ENCODE assay signal across 8 mouse cellular contexts in genomic region chr15:80132993-80133586, GRCm38 (mm10). TPM values are rescaled to one million over a fixed set of nuclear protein-coding genes. Genes with fewer than 3 reads are reported as not detected.
DNase-seq lines count a peak whose midpoint lies in the region; ATAC-seq and TF ChIP-seq lines count a peak whose summit lies in the region.

TSS of gene Tab1 (plus strand) at chr15:80133127.

- no peak for TF ChIP-seq RAD21 in CH12.LX (IDR thresholded peaks at IDR 0.05; ENCODE audit: low read depth, low read length)

- peak within 1 kb of the TSS; percentile 78 to 85 (median 83) for H3K4me3 ChIP-seq in CH12.LX (replicated peaks in 1 of 3; ENCODE audit: low read depth in 2 of 3, low read length in 2 of 3, poor library complexity in 1 of 3)
- peak within 1 kb of the TSS; percentile 78 for H3K4me3 ChIP-seq in forebrain, embryonic 12.5 days (replicated peaks)
- peak within 1 kb of the TSS; percentile 73 for H3K4me3 ChIP-seq in heart, postnatal 0 days (ENCODE audit: low read depth, low read length)
- peak within 1 kb of the TSS; percentile 87 for H3K4me3 ChIP-seq in liver, embryonic 16.5 days (ENCODE audit: low read depth, low read length)
- H3K4me3 ChIP-seq in neural tube, embryonic 13.5 days = peak within 1 kb of the TSS; percentile 65
- H3K4me3 ChIP-seq in testis, adult 2 months (ENCODE audit: control insufficient read depth, low read depth, low read length) = peak within 1 kb of the TSS; percentile 95

- no peak for TF ChIP-seq EP300 in CH12.LX (IDR thresholded peaks at IDR 0.05; ENCODE audit: low read length)
- TF ChIP-seq EP300 in heart, postnatal 0 days (IDR thresholded peaks at IDR 0.05; ENCODE audit: low read depth) = peak; percentile 79; the same call in 1 of the 2 replicates

- no peaks in the 10 kb centered on the region for H3K9me3 ChIP-seq in CH12.LX (replicated peaks; ENCODE audit: low read length)
- H3K9me3 ChIP-seq in forebrain, embryonic 12.5 days = no peaks in the 10 kb centered on the region
- no peaks in the 10 kb centered on the region for H3K9me3 ChIP-seq in heart, postnatal 0 days (replicated peaks; ENCODE audit: control insufficient read depth, low read length)
- H3K9me3 ChIP-seq in liver, embryonic 16.5 days (replicated peaks; ENCODE audit: control insufficient read depth, low read length) = no peaks in the 10 kb centered on the region
- no peaks in the 10 kb centered on the region for H3K9me3 ChIP-seq in neural tube, embryonic 13.5 days

- peaks cover 3 to 24% of the 10 kb centered on the region in 2 experiments for H3K36me3 ChIP-seq in CH12.LX (replicated peaks in 1 of 2; ENCODE audit: control insufficient read depth in 1 of 2, insufficient read depth in 1 of 2, low read length in 1 of 2)
- peaks cover 11% of the 10 kb centered on the region; the same call in 1 of the 2 replicates for H3K36me3 ChIP-seq in forebrain, embryonic 12.5 days (replicated peaks)
- H3K36me3 ChIP-seq in heart, postnatal 0 days (replicated peaks; ENCODE audit: control insufficient read depth, insufficient read depth, low read length) = no peaks in the 10 kb centered on the region
- H3K36me3 ChIP-seq in liver, embryonic 16.5 days (ENCODE audit: control insufficient read depth, insufficient read depth) = peaks cover 5% of the 10 kb centered on the region; the same call in 1 of the 2 replicates
- H3K36me3 ChIP-seq in neural tube, embryonic 13.5 days = peaks cover 11% of the 10 kb centered on the region; the same call in 1 of the 2 replicates
- no peaks in the 10 kb centered on the region for H3K36me3 ChIP-seq in testis, adult 2 months (ENCODE audit: control insufficient read depth, insufficient read depth, low read length)

- peak within 1 kb of the TSS; percentile 77 for H3K27ac ChIP-seq in CH12.LX (ENCODE audit: insufficient read depth, low read depth)
- H3K27ac ChIP-seq in forebrain, embryonic 12.5 days = peak within 1 kb of the TSS; percentile 98
- H3K27ac ChIP-seq in heart, postnatal 0 days (ENCODE audit: low read depth) = peak within 1 kb of the TSS; percentile 99
- H3K27ac ChIP-seq in liver, embryonic 16.5 days (ENCODE audit: low read length) = peak within 1 kb of the TSS; percentile 98
- peak within 1 kb of the TSS; percentile 99 for H3K27ac ChIP-seq in neural tube, embryonic 13.5 days (replicated peaks)
- H3K27ac ChIP-seq in testis, adult 2 months (ENCODE audit: control insufficient read depth, insufficient read depth, low read depth, low read length) = peak within 1 kb of the TSS; percentile 97

- peak in 1 of 2 experiments; percentile 73; a peak in 2 of 4 replicates for TF ChIP-seq CTCF in CH12.LX (conservative IDR thresholded peaks at IDR 0.05 in 1 of 2, IDR thresholded peaks at IDR 0.05 in 1 of 2; ENCODE audit: low read depth in 2 of 2, low read length in 2 of 2)
- TF ChIP-seq CTCF in heart, postnatal 0 days (IDR thresholded peaks at IDR 0.05; ENCODE audit: low read depth) = peak; percentile 75
- peak; percentile 81; the same call in 1 of the 2 replicates for TF ChIP-seq CTCF in testis, adult 2 months (IDR thresholded peaks at IDR 0.05; ENCODE audit: control insufficient read depth, insufficient read depth, insufficient replicate concordance, low read depth, low read length)

- ATAC-seq in forebrain, embryonic 12.5 days (ENCODE audit: low FRiP score) = peak; percentile 96
- peak; percentile 92 for ATAC-seq in heart, postnatal 0 days (ENCODE audit: insufficient read depth, low read depth)
- peak; percentile 82 for ATAC-seq in liver, embryonic 16.5 days (ENCODE audit: low read depth)
- peak; percentile 95 for ATAC-seq in neural tube, embryonic 13.5 days (ENCODE audit: low read depth)

- peak; percentile 88 for DNase-seq in CH12.LX (ENCODE audit: extremely low read depth)
- peak; percentile 78 for DNase-seq in c-Kit-positive CD71-positive TER-119-negative erythroid progenitor cells, embryonic 14.5 days (ENCODE audit: low read depth)
- DNase-seq in heart, postnatal 0 days (ENCODE audit: low spot score) = peak; percentile 95
- DNase-seq in kidney, postnatal 4 days = peak; percentile 94 to 97

- peak within 1 kb of the TSS; percentile 89 for H3K9ac ChIP-seq in CH12.LX (ENCODE audit: insufficient read depth, low read depth)
- H3K9ac ChIP-seq in forebrain, embryonic 12.5 days = peak within 1 kb of the TSS; percentile 82
- H3K9ac ChIP-seq in heart, postnatal 0 days (replicated peaks; ENCODE audit: low read depth, low read length) = peak within 1 kb of the TSS; percentile 81
- H3K9ac ChIP-seq in liver, embryonic 16.5 days (ENCODE audit: low read depth, low read length) = peak within 1 kb of the TSS; percentile 91
- H3K9ac ChIP-seq in neural tube, embryonic 13.5 days = peak within 1 kb of the TSS; percentile 82

- under 1% methylated on average over 58 of the region's 59 CpGs for WGBS in forebrain, embryonic 12.5 days
- under 1% methylated on average over 58 of the region's 59 CpGs for WGBS in heart, postnatal 0 days
- WGBS in liver, embryonic 16.5 days (ENCODE audit: insufficient replicate concordance) = under 1% methylated on average over 59 of the region's 59 CpGs
- under 1% methylated on average over 57 of the region's 59 CpGs for WGBS in neural tube, embryonic 13.5 days

- peak; percentile 83 for TF ChIP-seq POLR2A in CH12.LX (IDR thresholded peaks at IDR 0.05; ENCODE audit: low read depth, low read length)
- peak; percentile 78; the same call in 1 of the 2 replicates for TF ChIP-seq POLR2A in testis, adult 2 months (IDR thresholded peaks at IDR 0.05; ENCODE audit: control insufficient read depth, low read depth, low read length)

- peaks cover 6 to 41% of the 10 kb centered on the region in 2 experiments for H3K4me1 ChIP-seq in CH12.LX (ENCODE audit: control insufficient read depth in 1 of 2, insufficient read depth in 2 of 2)
- H3K4me1 ChIP-seq in forebrain, embryonic 12.5 days = peaks cover 24% of the 10 kb centered on the region
- H3K4me1 ChIP-seq in heart, postnatal 0 days (ENCODE audit: control insufficient read depth, insufficient read depth) = peaks cover 23% of the 10 kb centered on the region
- peaks cover 72% of the 10 kb centered on the region for H3K4me1 ChIP-seq in liver, embryonic 16.5 days (ENCODE audit: control insufficient read depth, low read depth, low read length)
- peaks cover 28% of the 10 kb centered on the region for H3K4me1 ChIP-seq in neural tube, embryonic 13.5 days (replicated peaks)
- peaks cover 20% of the 10 kb centered on the region for H3K4me1 ChIP-seq in testis, adult 2 months (ENCODE audit: control insufficient read depth, insufficient read depth, low read length)

- dilution Hi-C loops in CH12.LX (cut with MboI; ENCODE audit: extremely low pct_ligation_motif_present, extremely low pct_unique_long_range_greater_than_20kb, low sequenced_read_pairs) = no loop called here

- peaks cover 22% of the 10 kb centered on the region; the same call in 1 of the 2 replicates for H3K79me2 ChIP-seq in CH12.LX (replicated peaks; ENCODE audit: control insufficient read depth, extremely low read depth, insufficient read depth, poor library complexity, severe bottlenecking)

- H3K4me2 ChIP-seq in CH12.LX (ENCODE audit: insufficient read depth, low read depth, poor library complexity, severe bottlenecking) = peak within 1 kb of the TSS; percentile 79
- peak within 1 kb of the TSS; percentile 86 for H3K4me2 ChIP-seq in forebrain, embryonic 12.5 days
- peak within 1 kb of the TSS; percentile 70 for H3K4me2 ChIP-seq in heart, postnatal 0 days (ENCODE audit: low read depth, low read length)
- H3K4me2 ChIP-seq in liver, embryonic 16.5 days (ENCODE audit: low read depth, low read length) = peak within 1 kb of the TSS; percentile 93
- H3K4me2 ChIP-seq in neural tube, embryonic 13.5 days = peak within 1 kb of the TSS; percentile 70

- in situ Hi-C loops in CH12.LX (cut with MboI; ENCODE audit: low pct_ligation_motif_present, low pct_unique_long_range_greater_than_20kb, low sequenced_read_pairs) = no loop called here

- no peaks in the 10 kb centered on the region for H3K27me3 ChIP-seq in CH12.LX (replicated peaks)
- H3K27me3 ChIP-seq in forebrain, embryonic 12.5 days = 0 out of 2 replicates have a peak, but pooled peaks cover 6% of the 10 kb centered on the region
- H3K27me3 ChIP-seq in heart, postnatal 0 days (ENCODE audit: control insufficient read depth, insufficient read depth, low read length) = no peaks in the 10 kb centered on the region
- H3K27me3 ChIP-seq in liver, embryonic 16.5 days (ENCODE audit: control insufficient read depth, insufficient read depth, low read depth, low read length) = no peaks in the 10 kb centered on the region
- no peaks in the 10 kb centered on the region for H3K27me3 ChIP-seq in neural tube, embryonic 13.5 days
- H3K27me3 ChIP-seq in testis, adult 2 months (ENCODE audit: control insufficient read depth, insufficient read depth, low read length) = no peaks in the 10 kb centered on the region

TF ChIP-seq in CH12.LX, 34 proteins besides CTCF, POLR2A, EP300 and RAD21 (continues in another document):
- TF ChIP-seq ELF1 (IDR thresholded peaks at IDR 0.05; ENCODE audit: low read depth, low read length) = peak; percentile 55
- TF ChIP-seq MYC (IDR thresholded peaks at IDR 0.05; ENCODE audit: low read depth, low read length) = 0 out of 2 replicates have a peak, but pooled peaks have one; percentile 49
- peak; percentile 65 for TF ChIP-seq MXI1 (IDR thresholded peaks at IDR 0.05; ENCODE audit: low read depth, low read length)
- no peak for TF ChIP-seq USF1 (IDR thresholded peaks at IDR 0.05; ENCODE audit: low read depth, low read length)
- no peak for TF ChIP-seq ZNF384 (IDR thresholded peaks at IDR 0.05; ENCODE audit: low read depth, low read length)
- 0 out of 2 replicates have a peak, but pooled peaks have one; percentile 25 for TF ChIP-seq ETS1 (conservative IDR thresholded peaks at IDR 0.05; ENCODE audit: low read depth, low read length)
- no peak for TF ChIP-seq USF2 (conservative IDR thresholded peaks at IDR 0.05; ENCODE audit: low read depth, low read length)
- TF ChIP-seq TCF12 (IDR thresholded peaks at IDR 0.05; ENCODE audit: low read depth, low read length) = peak; percentile 97
- TF ChIP-seq KAT2A (IDR thresholded peaks at IDR 0.05; ENCODE audit: insufficient replicate concordance, low read length) = peak; percentile 77; the same call in 1 of the 2 replicates
- peak; percentile 64; the same call in 1 of the 2 replicates for TF ChIP-seq E2F4 (IDR thresholded peaks at IDR 0.05; ENCODE audit: insufficient replicate concordance, low read depth, low read length)

RNA-seq across cellular contexts. Expression of gene Tab1, which starts in this region (rescaled TPM):
- 15.1 and 17.7 TPM in 2 replicates for total RNA-seq in CH12.LX (2012; rRNA removed)
- 10.4 and 12.0 TPM in 2 replicates for total RNA-seq in CH12.LX (2014; rRNA removed)
- 11.4 and 11.6 TPM in 2 replicates for polyA plus RNA-seq in CH12.LX (2012; ENCODE audit: insufficient read length, low read depth)
- polyA plus RNA-seq in forebrain, embryonic 12.5 days (2016; fragmentation: Nextera tagmentation; extraction: Ambion mirVana) = 40.5 and 44.0 TPM in 2 replicates
- 37.3 and 41.2 TPM in 2 replicates for total RNA-seq in heart, postnatal 0 days (2014; rRNA removed; ENCODE audit: low replicate concordance)
- 25.0 and 29.1 TPM in 2 replicates for polyA plus RNA-seq in heart, postnatal 0 days (2015; fragmentation: Nextera tagmentation; extraction: Ambion mirVana)
- 11.3 and 12.2 TPM in 2 replicates for polyA plus RNA-seq in liver, embryonic 16.5 days (2015; fragmentation: Nextera tagmentation; extraction: Ambion mirVana)
- 35.9 and 38.9 TPM in 2 replicates for polyA plus RNA-seq in neural tube, embryonic 13.5 days (2015; fragmentation: Nextera tagmentation; extraction: Ambion mirVana)
- 4.0 and 4.7 TPM in 2 replicates for polyA plus RNA-seq in testis, adult 2 months (2012; rRNA removed)

Comparison
In these comparisons a context has a peak if more than half of its experiments do, and no peak if none do; other contexts are left out.
1. Peak in every context shown above with its lines: DNase-seq, ATAC-seq, H3K4me3 ChIP-seq and H3K27ac ChIP-seq.